Mouse (Mus musculus) retina, postnatal 1 day (tissue): ENCODE results near the gene Tff3.

Experiments
- DNase-seq: peaks from one replicate; pipeline ENCODE4 v3.0.0-alpha.2; 2012

Gene Tff3

GRCm38 (mm10) chr17:31129452-31129851, at the start of gene Tff3:
Gene Tff3, minus strand, starts transcription at chr17:31129646.
- peak; percentile 23 for DNase-seq

- no peak for DNase-seq
Measured at GRCm38 (mm10) chr17:31176321-31176720, 46.9 kb upstream of the Tff3 start.

- no peak for DNase-seq
Measured at GRCm38 (mm10) chr17:31169796-31170195, 40.4 kb upstream of the Tff3 start.

GRCm38 (mm10) chr17:31165127-31165526, 35.7 kb upstream of the Tff3 start, which contains the start of gene Tff1:
Gene Tff1, minus strand, starts transcription at chr17:31165277.
- no peak for DNase-seq

GRCm38 (mm10) chr17:31163821-31164220, 34.4 kb upstream of the Tff3 start:
- no peak for DNase-seq

- DNase-seq: no peak
Measured at GRCm38 (mm10) chr17:31162607-31163006, 33.2 kb upstream of the Tff3 start.

- no peak for DNase-seq
Measured at GRCm38 (mm10) chr17:31160291-31160690, 30.8 kb upstream of the Tff3 start.

GRCm38 (mm10) chr17:31157921-31158320, 28.5 kb upstream of the Tff3 start:
- no peak for DNase-seq

- no peak for DNase-seq
Measured at GRCm38 (mm10) chr17:31153785-31154184, 24.3 kb upstream of the Tff3 start.

GRCm38 (mm10) chr17:31152966-31153499, 23.6 kb upstream of the Tff3 start:
- DNase-seq: no peak

GRCm38 (mm10) chr17:31152512-31152911, 23.1 kb upstream of the Tff3 start:
- DNase-seq: no peak

GRCm38 (mm10) chr17:31145998-31146397, 16.6 kb upstream of the Tff3 start:
- DNase-seq: no peak

GRCm38 (mm10) chr17:31144040-31145037, 14.9 kb upstream of the Tff3 start, which contains the start of gene Tff2:
Gene Tff2, minus strand, starts transcription at chr17:31144282.
- peak; percentile 22 for DNase-seq

- DNase-seq: no peak
Measured at GRCm38 (mm10) chr17:31142116-31142515, 12.7 kb upstream of the Tff3 start.

GRCm38 (mm10) chr17:31138398-31138797, 9.0 kb upstream of the Tff3 start:
- peak; percentile 81 for DNase-seq

GRCm38 (mm10) chr17:31136821-31137220, 7.4 kb upstream of the Tff3 start:
- DNase-seq: no peak

- no peak for DNase-seq
Measured at GRCm38 (mm10) chr17:31136291-31136690, 6.8 kb upstream of the Tff3 start.

- DNase-seq: no peak
Measured at GRCm38 (mm10) chr17:31134913-31135312, 5.5 kb upstream of the Tff3 start.

GRCm38 (mm10) chr17:31133776-31134175, 4.3 kb upstream of the Tff3 start:
- no peak for DNase-seq

GRCm38 (mm10) chr17:31131269-31131821, 1.9 kb upstream of the Tff3 start:
- no peak for DNase-seq

GRCm38 (mm10) chr17:31128708-31129318, 633 bp downstream of the Tff3 start:
- no peak for DNase-seq

- DNase-seq: peak; percentile 79
Measured at GRCm38 (mm10) chr17:31125548-31126266, 3.7 kb downstream of the Tff3 start.

- DNase-seq: peak; percentile 79
Measured at GRCm38 (mm10) chr17:31121975-31122374, 7.5 kb downstream of the Tff3 start.
